Mouse (Mus musculus): ENCODE results near the gene Gm21818. TPM values are rescaled to one million over a fixed set of nuclear protein-coding genes. Genes with fewer than 3 reads are reported as not detected.
"Not testable (repeated sequence)": the region's sequence is repeated elsewhere in the genome, so short reads cannot be mapped to it uniquely, and the experiment has no call there.

Gm21818 gene
- polyA plus RNA-seq, 2 experiments, result not detected

DNA sequence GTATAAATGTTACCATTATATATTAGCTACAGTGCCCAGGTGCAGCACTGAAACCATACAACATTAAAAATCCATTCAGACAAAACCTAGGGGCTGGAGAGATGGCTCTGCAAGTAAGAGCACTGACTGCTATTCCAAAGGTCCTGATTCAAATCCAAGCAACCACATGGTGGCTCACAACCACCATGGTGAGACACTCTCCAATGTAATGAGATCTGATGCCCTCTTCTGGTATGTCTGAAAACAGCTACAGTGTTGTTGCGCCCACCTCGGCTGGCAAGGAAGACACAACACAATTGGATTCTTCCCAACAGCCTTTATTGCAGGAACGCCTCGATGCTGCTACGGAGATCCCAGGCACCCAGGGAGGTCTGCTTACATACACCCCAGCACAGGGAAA lies 48.7 kb downstream of the Gm21818 start:
- not testable (repeated sequence) for H3K4me2 ChIP-seq (ENCODE audit: low read depth); H3K27me3 ChIP-seq (ENCODE audit: control insufficient read depth, insufficient read depth, low read length); ATAC-seq (ENCODE audit: insufficient read depth); H3K36me3 ChIP-seq (replicated peaks; ENCODE audit: control insufficient read depth, insufficient read depth, low read depth); DNase-seq (ENCODE audit: low read depth in 3 of 3, low spot score in 3 of 3); H3K27ac ChIP-seq; H3K9me3 ChIP-seq (ENCODE audit: control insufficient read depth, low read length); H3K4me3 ChIP-seq (ENCODE audit: insufficient read depth in 1 of 2, low read depth in 2 of 2, low read length in 2 of 2); H3K9ac ChIP-seq (replicated peaks); H3K4me1 ChIP-seq (replicated peaks; ENCODE audit: control insufficient read depth in 2 of 2, insufficient read depth in 2 of 2, low read length in 1 of 2)
- 76% methylated on average over 5 of the region's 5 CpGs for WGBS (ENCODE audit: insufficient replicate concordance)

DNA sequence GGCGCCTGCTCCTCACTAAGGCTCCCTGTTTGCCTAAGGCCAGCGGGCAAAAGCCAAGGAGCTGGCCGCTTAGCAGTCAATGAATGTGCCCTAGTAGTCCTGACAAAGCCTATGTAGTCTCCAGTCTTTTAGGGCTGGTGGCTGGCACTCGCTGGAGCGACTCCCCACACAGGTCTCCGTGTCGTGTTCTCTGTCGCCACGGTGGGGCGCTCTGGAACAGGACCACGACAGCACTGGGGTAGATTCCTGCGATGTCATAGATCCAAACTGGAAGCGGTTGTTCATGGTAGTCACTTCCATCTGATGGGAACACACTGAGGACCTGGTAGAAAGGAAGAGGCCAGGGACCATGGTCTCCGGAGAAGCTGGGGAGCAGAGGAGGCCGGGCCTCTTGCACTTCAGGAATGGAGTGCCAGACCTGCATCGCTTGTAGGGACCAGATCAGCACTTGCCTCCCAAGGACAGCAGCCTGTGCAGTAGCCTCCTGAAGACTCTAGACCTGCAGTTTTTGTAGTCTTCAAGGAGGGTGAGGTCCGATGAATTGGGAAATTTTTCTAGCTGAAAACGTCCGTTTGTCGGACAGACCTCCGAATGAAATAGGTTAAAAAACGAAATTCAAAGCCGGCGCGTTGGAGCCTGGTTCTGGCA lies 50.9 kb downstream of the Gm21818 start:
- not testable (repeated sequence) for H3K36me3 ChIP-seq (replicated peaks; ENCODE audit: control insufficient read depth, insufficient read depth, low read depth); H3K27ac ChIP-seq; H3K4me2 ChIP-seq (ENCODE audit: low read depth); H3K27me3 ChIP-seq (ENCODE audit: control insufficient read depth, insufficient read depth, low read length); H3K4me1 ChIP-seq (replicated peaks; ENCODE audit: control insufficient read depth in 2 of 2, insufficient read depth in 2 of 2, low read length in 1 of 2); H3K9ac ChIP-seq (replicated peaks); ATAC-seq (ENCODE audit: insufficient read depth); H3K4me3 ChIP-seq (ENCODE audit: insufficient read depth in 1 of 2, low read depth in 2 of 2, low read length in 2 of 2); DNase-seq (ENCODE audit: low read depth in 3 of 3, low spot score in 3 of 3); H3K9me3 ChIP-seq (ENCODE audit: control insufficient read depth, low read length)
- WGBS (ENCODE audit: insufficient replicate concordance), result 80% methylated on average over 16 of the region's 25 CpGs

Other genes with a start within 250 kb of the Gm21818 start
- not detected in 2 replicates for gene Gm21761, start 243.2 kb upstream of the Gm21818 start, polyA plus RNA-seq (2012; rRNA removed)
- gene Gm21761, start 243.2 kb upstream of the Gm21818 start, polyA plus RNA-seq (2014; fragmentation: Nextera tagmentation; extraction: Ambion mirVana), result not detected in 2 replicates
- gene B020031M17Rik, start 221.6 kb upstream of the Gm21818 start, polyA plus RNA-seq (2012; rRNA removed), result not detected in 2 replicates
- not detected in 2 replicates for gene B020031M17Rik, start 221.6 kb upstream of the Gm21818 start, polyA plus RNA-seq (2014; fragmentation: Nextera tagmentation; extraction: Ambion mirVana)
- not detected in 2 replicates for gene Gm36079, start 145.4 kb upstream of the Gm21818 start, polyA plus RNA-seq (2012; rRNA removed)
- not detected in 2 replicates for gene Gm36079, start 145.4 kb upstream of the Gm21818 start, polyA plus RNA-seq (2014; fragmentation: Nextera tagmentation; extraction: Ambion mirVana)
- gene Gm21188, start 120.2 kb upstream of the Gm21818 start, polyA plus RNA-seq (2012; rRNA removed), result 0.06 and 0.08 TPM in 2 replicates
- gene Gm21188, start 120.2 kb upstream of the Gm21818 start, polyA plus RNA-seq (2014; fragmentation: Nextera tagmentation; extraction: Ambion mirVana), result 0.34 TPM in 1 of 2 replicates, not detected in the other
- not detected in 2 replicates for gene Gm20767, start 32.2 kb upstream of the Gm21818 start, polyA plus RNA-seq (2012; rRNA removed)
- not detected in 2 replicates for gene Gm20767, start 32.2 kb upstream of the Gm21818 start, polyA plus RNA-seq (2014; fragmentation: Nextera tagmentation; extraction: Ambion mirVana)
- gene Gm21762, start 43.5 kb downstream of the Gm21818 start, polyA plus RNA-seq (2012; rRNA removed), result not detected in 2 replicates
- not detected in 2 replicates for gene Gm21762, start 43.5 kb downstream of the Gm21818 start, polyA plus RNA-seq (2014; fragmentation: Nextera tagmentation; extraction: Ambion mirVana)
- not detected in 2 replicates for gene Gm21731, start 66.7 kb downstream of the Gm21818 start, polyA plus RNA-seq (2012; rRNA removed)
- gene Gm21731, start 66.7 kb downstream of the Gm21818 start, polyA plus RNA-seq (2014; fragmentation: Nextera tagmentation; extraction: Ambion mirVana), result not detected in 2 replicates
- not detected in 2 replicates for gene AF067061, start 90.7 kb downstream of the Gm21818 start, polyA plus RNA-seq (2012; rRNA removed)
- gene AF067061, start 90.7 kb downstream of the Gm21818 start, polyA plus RNA-seq (2014; fragmentation: Nextera tagmentation; extraction: Ambion mirVana), result not detected in 2 replicates
- gene BC147527, start 128.0 kb downstream of the Gm21818 start, polyA plus RNA-seq (2012; rRNA removed), result 0.17 and 0.36 TPM in 2 replicates
- 0.29 and 0.44 TPM in 2 replicates for gene BC147527, start 128.0 kb downstream of the Gm21818 start, polyA plus RNA-seq (2014; fragmentation: Nextera tagmentation; extraction: Ambion mirVana)
- not detected in 2 replicates for gene Tcstv3, start 144.4 kb downstream of the Gm21818 start, polyA plus RNA-seq (2012; rRNA removed)
- not detected in 2 replicates for gene Tcstv3, start 144.4 kb downstream of the Gm21818 start, polyA plus RNA-seq (2014; fragmentation: Nextera tagmentation; extraction: Ambion mirVana)